Mouse (Mus musculus): ENCODE measurements around the gene Clic5. TPM values are rescaled to one million over a fixed set of nuclear protein-coding genes. Genes with fewer than 3 reads are reported as not detected.
"Not testable (repeated sequence)": the region's sequence is repeated elsewhere in the genome, so short reads cannot be mapped to it uniquely, and the experiment has no call there.

The Clic5 gene
- polyA plus RNA-seq, 1 experiment from 2014 or later = 0.33 TPM

DNA sequence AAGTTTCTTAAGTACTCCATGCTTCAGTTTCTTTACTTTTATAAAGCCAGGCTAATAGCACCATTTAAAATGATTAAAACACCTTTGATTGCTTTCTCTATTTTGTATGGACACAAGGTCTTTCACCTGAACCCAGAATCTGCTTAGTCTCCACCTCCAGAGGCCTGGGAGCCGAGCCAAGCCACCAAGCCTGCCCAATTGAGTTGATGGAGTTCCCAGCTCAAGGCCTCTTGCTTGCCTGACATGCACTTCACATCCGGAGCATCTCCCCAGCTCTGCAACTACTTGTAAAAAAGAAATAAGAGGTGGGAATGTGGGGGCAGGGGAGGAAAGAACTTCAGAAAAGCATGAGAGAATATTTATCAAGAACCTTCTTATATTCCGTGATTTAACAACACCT, 1.5 kb upstream of the Clic5 start:
- WGBS = 87% methylated on average over 3 of the region's 3 CpGs
- no peak for ATAC-seq
- Histone ChIP-seq H3K27ac (ENCODE audit: low read length) (no peak overlapping the region), H3K36me3 (ENCODE audit: control insufficient read depth, insufficient read depth, low read length) (no peaks in the 10 kb centered on the region), H3K4me3 (ENCODE audit: low read depth, low read length) (no peak overlapping the region), H3K27me3 (ENCODE audit: control insufficient read depth, insufficient read depth, low read depth, low read length) (peaks cover 12% of the 10 kb centered on the region), H3K9ac (ENCODE audit: low read depth, low read length) (no peak overlapping the region), H3K4me2 (ENCODE audit: low read length) (no peak overlapping the region), H3K4me1 (ENCODE audit: control insufficient read depth, insufficient read depth, low read length) (peaks cover 15% of the 10 kb centered on the region), H3K9me3 (replicated peaks; ENCODE audit: control insufficient read depth, low read length, poor library complexity, severe bottlenecking) (no peaks in the 10 kb centered on the region)

GRCm38 (mm10) chr17:44187537-44187936, 847 bp upstream of the Clic5 start:
- not testable (repeated sequence) for H3K36me3 ChIP-seq (ENCODE audit: control insufficient read depth, insufficient read depth, low read length); ATAC-seq; H3K27ac ChIP-seq (ENCODE audit: low read length); H3K4me3 ChIP-seq (ENCODE audit: low read depth, low read length); H3K4me2 ChIP-seq (ENCODE audit: low read length); H3K9me3 ChIP-seq (replicated peaks; ENCODE audit: control insufficient read depth, low read length, poor library complexity, severe bottlenecking); H3K9ac ChIP-seq (ENCODE audit: low read depth, low read length)
- H3K27me3 ChIP-seq (ENCODE audit: control insufficient read depth, insufficient read depth, low read depth, low read length) = peaks cover 12% of the 10 kb centered on the region
- H3K4me1 ChIP-seq (ENCODE audit: control insufficient read depth, insufficient read depth, low read length) = peaks cover 15% of the 10 kb centered on the region

DNA sequence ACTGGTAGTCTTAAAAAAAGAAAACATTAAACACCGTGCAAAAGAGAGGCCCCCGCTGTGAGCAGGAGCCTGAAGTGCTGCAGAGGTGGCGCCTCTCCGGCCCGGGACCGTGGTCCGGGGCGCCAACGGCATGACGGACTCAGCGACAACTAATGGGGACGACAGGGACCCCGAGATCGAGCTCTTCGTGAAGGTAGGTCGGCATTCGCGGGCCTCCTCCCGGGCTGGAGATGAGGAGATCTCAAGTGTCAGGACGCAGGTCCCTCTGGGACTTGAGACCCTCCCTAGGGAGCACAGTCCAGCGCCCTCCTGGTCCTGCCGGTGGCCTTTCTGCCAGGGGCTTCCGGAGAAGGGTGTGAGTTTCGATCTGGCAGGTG, 373 bp downstream of the Clic5 start:
- Histone ChIP-seq H3K4me2 (ENCODE audit: low read length) (peak overlapping the region; percentile 85), H3K27ac (ENCODE audit: low read length) (no peak overlapping the region), H3K9ac (ENCODE audit: low read depth, low read length) (peak overlapping the region; percentile 36), H3K4me3 (ENCODE audit: low read depth, low read length) (peak overlapping the region; percentile 40), H3K4me1 (ENCODE audit: control insufficient read depth, insufficient read depth, low read length) (peaks cover 15% of the 10 kb centered on the region), H3K27me3 (ENCODE audit: control insufficient read depth, insufficient read depth, low read depth, low read length) (peaks cover 12% of the 10 kb centered on the region), H3K9me3 (replicated peaks; ENCODE audit: control insufficient read depth, low read length, poor library complexity, severe bottlenecking) (no peaks in the 10 kb centered on the region), H3K36me3 (ENCODE audit: control insufficient read depth, insufficient read depth, low read length) (no peaks in the 10 kb centered on the region)
- 1% methylated on average over 24 of the region's 24 CpGs for WGBS
- peak; percentile 42; the same call in 1 of the 2 replicates for ATAC-seq

GRCm38 (mm10) chr17:44189696-44190095, 1.3 kb downstream of the Clic5 start:
- Histone ChIP-seq H3K4me2 (ENCODE audit: low read length) (peak overlapping the region; percentile 33), H3K36me3 (ENCODE audit: control insufficient read depth, insufficient read depth, low read length) (no peaks in the 10 kb centered on the region), H3K9me3 (replicated peaks; ENCODE audit: control insufficient read depth, low read length, poor library complexity, severe bottlenecking) (no peaks in the 10 kb centered on the region), H3K9ac (ENCODE audit: low read depth, low read length) (no peak overlapping the region), H3K27me3 (ENCODE audit: control insufficient read depth, insufficient read depth, low read depth, low read length) (peaks cover 12% of the 10 kb centered on the region), H3K4me1 (ENCODE audit: control insufficient read depth, insufficient read depth, low read length) (peaks cover 15% of the 10 kb centered on the region), H3K27ac (ENCODE audit: low read length) (no peak overlapping the region), H3K4me3 (ENCODE audit: low read depth, low read length) (peak overlapping the region; percentile 1; the same call in 1 of the 2 replicates)
- no peak for ATAC-seq
- WGBS = 1% methylated on average over 11 of the region's 11 CpGs

DNA sequence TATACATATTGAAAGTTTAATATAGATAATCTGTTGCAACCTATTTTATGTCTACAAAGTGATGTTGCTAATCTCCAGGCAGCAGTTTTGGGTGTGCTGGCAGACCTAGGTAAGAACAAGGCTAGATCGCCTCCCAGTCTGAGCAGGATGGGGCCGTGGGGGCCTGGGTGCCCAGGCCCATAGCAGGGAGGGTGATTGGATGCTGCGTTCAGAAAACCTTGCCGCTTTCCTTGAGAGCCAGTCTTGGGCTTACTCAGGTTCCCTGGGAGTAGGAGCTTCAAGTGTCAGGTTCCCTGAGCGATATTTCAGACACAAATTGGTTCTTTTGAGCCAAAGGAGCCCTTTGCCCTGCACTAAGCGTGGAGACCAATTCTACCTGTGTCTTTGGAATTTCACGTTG, 1.9 kb downstream of the Clic5 start:
- H3K27me3 ChIP-seq (ENCODE audit: control insufficient read depth, insufficient read depth, low read depth, low read length) = peaks cover 12% of the 10 kb centered on the region
- no peak overlapping the region for H3K27ac ChIP-seq (ENCODE audit: low read length)
- no peak overlapping the region for H3K4me2 ChIP-seq (ENCODE audit: low read length)
- H3K4me3 ChIP-seq (ENCODE audit: low read depth, low read length) = no peak overlapping the region
- H3K9ac ChIP-seq (ENCODE audit: low read depth, low read length) = no peak overlapping the region
- H3K36me3 ChIP-seq (ENCODE audit: control insufficient read depth, insufficient read depth, low read length) = no peaks in the 10 kb centered on the region
- WGBS = 44% methylated on average over 7 of the region's 7 CpGs
- peaks cover 15% of the 10 kb centered on the region for H3K4me1 ChIP-seq (ENCODE audit: control insufficient read depth, insufficient read depth, low read length)
- no peak for ATAC-seq
- H3K9me3 ChIP-seq (replicated peaks; ENCODE audit: control insufficient read depth, low read length, poor library complexity, severe bottlenecking) = no peaks in the 10 kb centered on the region

DNA sequence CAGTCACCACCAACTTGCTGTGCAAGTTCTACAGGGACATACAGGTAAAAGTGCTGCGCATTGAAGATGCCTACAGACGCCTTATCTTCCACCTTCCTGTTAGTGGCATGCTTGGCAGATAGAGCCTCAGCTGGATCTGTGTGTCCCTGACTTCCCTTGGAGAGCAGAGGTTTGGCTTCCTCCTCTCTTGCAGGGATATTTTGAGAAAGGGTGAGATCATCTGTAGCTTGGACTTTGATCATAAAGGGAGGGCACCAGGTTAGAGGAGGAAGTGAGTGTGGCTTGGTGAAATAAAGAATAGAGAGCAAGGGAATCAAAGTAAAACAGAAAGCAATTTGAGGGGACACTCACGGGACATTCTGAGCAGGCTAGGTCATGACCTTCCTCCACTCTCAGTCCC, 4.6 kb downstream of the Clic5 start:
- no peaks in the 10 kb centered on the region for H3K9me3 ChIP-seq (replicated peaks; ENCODE audit: control insufficient read depth, low read length, poor library complexity, severe bottlenecking)
- no peak overlapping the region for H3K4me3 ChIP-seq (ENCODE audit: low read depth, low read length)
- WGBS = 74% methylated on average over 3 of the region's 3 CpGs
- peaks cover 12% of the 10 kb centered on the region for H3K27me3 ChIP-seq (ENCODE audit: control insufficient read depth, insufficient read depth, low read depth, low read length)
- no peak overlapping the region for H3K4me2 ChIP-seq (ENCODE audit: low read length)
- no peak overlapping the region for H3K27ac ChIP-seq (ENCODE audit: low read length)
- H3K4me1 ChIP-seq (ENCODE audit: control insufficient read depth, insufficient read depth, low read length) = peaks cover 15% of the 10 kb centered on the region
- H3K36me3 ChIP-seq (ENCODE audit: control insufficient read depth, insufficient read depth, low read length) = no peaks in the 10 kb centered on the region
- H3K9ac ChIP-seq (ENCODE audit: low read depth, low read length) = no peak overlapping the region
- no peak for ATAC-seq

- no peak for ATAC-seq
- Histone ChIP-seq H3K9me3 (replicated peaks; ENCODE audit: control insufficient read depth, low read length, poor library complexity, severe bottlenecking) (no peaks in the 10 kb centered on the region), H3K4me1 (ENCODE audit: control insufficient read depth, insufficient read depth, low read length) (no peaks in the 10 kb centered on the region), H3K27me3 (ENCODE audit: control insufficient read depth, insufficient read depth, low read depth, low read length) (no peaks in the 10 kb centered on the region), H3K4me3 (ENCODE audit: low read depth, low read length) (no peak overlapping the region), H3K4me2 (ENCODE audit: low read length) (no peak overlapping the region), H3K36me3 (ENCODE audit: control insufficient read depth, insufficient read depth, low read length) (no peaks in the 10 kb centered on the region), H3K9ac (ENCODE audit: low read depth, low read length) (no peak overlapping the region), H3K27ac (ENCODE audit: low read length) (no peak overlapping the region)
- 66% methylated on average over 4 of the region's 4 CpGs for WGBS
Observed at GRCm38 (mm10) chr17:44199158-44199557, 10.8 kb downstream of the Clic5 start.

- H3K36me3 ChIP-seq (ENCODE audit: control insufficient read depth, insufficient read depth, low read length) = no peaks in the 10 kb centered on the region
- H3K4me2 ChIP-seq (ENCODE audit: low read length) = no peak overlapping the region
- H3K27me3 ChIP-seq (ENCODE audit: control insufficient read depth, insufficient read depth, low read depth, low read length) = no peaks in the 10 kb centered on the region
- H3K4me1 ChIP-seq (ENCODE audit: control insufficient read depth, insufficient read depth, low read length) = no peaks in the 10 kb centered on the region
- H3K9ac ChIP-seq (ENCODE audit: low read depth, low read length) = no peak overlapping the region
- 94% methylated on average over 5 of the region's 5 CpGs for WGBS
- ATAC-seq = no peak
- no peaks in the 10 kb centered on the region for H3K9me3 ChIP-seq (replicated peaks; ENCODE audit: control insufficient read depth, low read length, poor library complexity, severe bottlenecking)
- no peak overlapping the region for H3K4me3 ChIP-seq (ENCODE audit: low read depth, low read length)
- H3K27ac ChIP-seq (ENCODE audit: low read length) = no peak overlapping the region
Observed at GRCm38 (mm10) chr17:44202952-44203351, 14.6 kb downstream of the Clic5 start.

DNA sequence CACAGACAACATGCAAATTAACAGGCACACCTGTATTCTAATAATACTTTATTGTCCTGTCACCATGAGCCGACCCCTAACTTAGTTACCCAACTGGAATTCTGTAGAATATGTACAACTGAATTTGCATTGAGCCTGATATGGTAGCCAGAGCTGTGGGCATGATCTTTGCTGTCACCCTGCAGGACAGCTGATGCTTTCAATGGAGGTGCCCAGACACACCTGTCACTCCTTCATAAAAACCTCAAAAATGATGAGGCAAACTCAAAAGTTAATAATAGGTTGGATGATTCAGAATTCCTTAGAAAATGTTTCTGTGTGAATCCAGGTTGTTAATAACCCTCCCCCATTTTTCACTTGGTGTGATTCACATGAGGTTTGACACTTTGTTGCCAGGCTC, 16.4 kb downstream of the Clic5 start:
- Histone ChIP-seq H3K4me3 (ENCODE audit: low read depth, low read length) (no peak overlapping the region), H3K9ac (ENCODE audit: low read depth, low read length) (no peak overlapping the region), H3K27ac (ENCODE audit: low read length) (no peak overlapping the region), H3K9me3 (replicated peaks; ENCODE audit: control insufficient read depth, low read length, poor library complexity, severe bottlenecking) (no peaks in the 10 kb centered on the region), H3K27me3 (ENCODE audit: control insufficient read depth, insufficient read depth, low read depth, low read length) (no peaks in the 10 kb centered on the region), H3K36me3 (ENCODE audit: control insufficient read depth, insufficient read depth, low read length) (no peaks in the 10 kb centered on the region), H3K4me1 (ENCODE audit: control insufficient read depth, insufficient read depth, low read length) (no peaks in the 10 kb centered on the region), H3K4me2 (ENCODE audit: low read length) (no peak overlapping the region)
- 81% methylated on average over 1 of the region's 1 CpGs for WGBS
- no peak for ATAC-seq

- H3K9me3 ChIP-seq (replicated peaks; ENCODE audit: control insufficient read depth, low read length, poor library complexity, severe bottlenecking) = no peaks in the 10 kb centered on the region
- no peak overlapping the region for H3K4me3 ChIP-seq (ENCODE audit: low read depth, low read length)
- ATAC-seq = no peak
- H3K36me3 ChIP-seq (ENCODE audit: control insufficient read depth, insufficient read depth, low read length) = no peaks in the 10 kb centered on the region
- no peaks in the 10 kb centered on the region for H3K4me1 ChIP-seq (ENCODE audit: control insufficient read depth, insufficient read depth, low read length)
- H3K9ac ChIP-seq (ENCODE audit: low read depth, low read length) = no peak overlapping the region
- no peaks in the 10 kb centered on the region for H3K27me3 ChIP-seq (ENCODE audit: control insufficient read depth, insufficient read depth, low read depth, low read length)
- no peak overlapping the region for H3K4me2 ChIP-seq (ENCODE audit: low read length)
- no peak overlapping the region for H3K27ac ChIP-seq (ENCODE audit: low read length)
- 81% methylated on average over 3 of the region's 3 CpGs for WGBS
Observed at GRCm38 (mm10) chr17:44205562-44205961, 17.2 kb downstream of the Clic5 start.
